Mouse (Mus musculus): Measurements from ENCODE around the gene Prmt2. TPM values are rescaled to one million over a fixed set of nuclear protein-coding genes. Genes with fewer than 3 reads are reported as not detected.

The Prmt2 gene
- polyA plus RNA-seq, 1 experiment from 2014 or later = 279 TPM

DNA sequence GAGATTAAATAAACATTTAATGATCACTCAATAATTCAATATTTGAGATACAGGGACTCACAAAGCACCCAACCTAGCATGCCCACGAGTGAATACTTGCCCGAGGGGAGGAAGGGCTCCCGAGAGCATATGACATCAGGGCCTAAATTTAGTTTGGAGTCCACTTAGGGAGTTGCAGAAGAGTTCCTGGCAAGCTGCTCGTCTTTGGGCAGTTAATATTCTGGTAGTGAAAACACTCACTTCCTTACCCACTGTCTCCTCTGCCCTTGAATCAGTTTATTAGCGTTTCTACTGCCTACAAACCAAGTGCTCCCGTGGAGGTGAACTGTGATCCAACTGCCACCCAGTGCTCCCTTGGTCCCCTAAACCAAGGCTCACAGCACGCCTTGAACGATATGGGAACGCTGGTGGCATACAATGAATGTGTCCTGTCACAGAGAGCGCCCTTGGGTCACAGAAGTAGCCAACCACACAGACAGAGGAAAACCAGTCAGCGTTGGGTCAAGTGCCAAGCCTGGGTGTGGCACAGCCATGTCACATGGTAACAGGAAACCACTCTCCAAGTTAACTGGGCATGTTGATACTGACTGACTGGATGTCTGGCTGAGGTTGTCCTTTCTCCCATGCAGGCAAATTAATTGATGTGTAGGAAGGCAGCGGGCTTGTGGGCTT is 20.2 kb upstream of the Prmt2 start:
- Histone ChIP-seq H3K36me3 (ENCODE audit: control insufficient read depth, insufficient read depth, low read length) (no peaks in the 10 kb centered on the region), H3K9me3 (replicated peaks; ENCODE audit: control insufficient read depth, low read length) (no peaks in the 10 kb centered on the region), H3K27me3 (replicated peaks; ENCODE audit: control insufficient read depth, insufficient read depth, low read length) (no peaks in the 10 kb centered on the region), H3K4me2 (ENCODE audit: low read length) (no peak overlapping the region), H3K9ac (ENCODE audit: low read length) (no peak overlapping the region), H3K27ac (ENCODE audit: low read depth, low read length) (no peak overlapping the region), H3K4me1 (ENCODE audit: control insufficient read depth, insufficient read depth, low read length) (no peaks in the 10 kb centered on the region), H3K4me3 (ENCODE audit: low read depth, low read length) (no peak overlapping the region)
- ATAC-seq = no peak
- WGBS = 86% methylated on average over 12 of the region's 12 CpGs
- no peak for DNase-seq (ENCODE audit: low spot score)

DNA sequence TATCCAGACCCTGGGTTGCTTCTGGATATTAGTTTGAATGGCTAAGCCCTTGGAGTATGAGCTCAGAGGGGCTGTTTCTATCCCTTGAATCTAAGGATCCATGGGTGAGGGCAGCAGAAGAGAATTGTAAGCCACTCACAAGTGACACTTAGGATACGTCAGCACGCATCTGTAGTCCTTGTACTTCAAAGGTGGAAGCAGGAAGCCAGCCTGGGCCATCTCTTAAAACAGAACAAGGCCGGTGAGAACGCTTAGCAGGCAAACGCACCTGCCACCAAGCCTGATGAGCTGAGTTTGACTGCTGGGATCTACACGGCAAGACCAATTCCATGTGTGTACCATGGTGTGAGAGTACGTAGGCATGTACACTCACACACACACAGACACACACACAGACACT is 19.6 kb upstream of the Prmt2 start:
- WGBS = 94% methylated on average over 7 of the region's 7 CpGs
- Histone ChIP-seq H3K4me2 (ENCODE audit: low read length) (no peak overlapping the region), H3K4me1 (ENCODE audit: control insufficient read depth, insufficient read depth, low read length) (no peaks in the 10 kb centered on the region), H3K4me3 (ENCODE audit: low read depth, low read length) (no peak overlapping the region), H3K36me3 (ENCODE audit: control insufficient read depth, insufficient read depth, low read length) (no peaks in the 10 kb centered on the region), H3K27ac (ENCODE audit: low read depth, low read length) (no peak overlapping the region), H3K9me3 (replicated peaks; ENCODE audit: control insufficient read depth, low read length) (no peaks in the 10 kb centered on the region), H3K27me3 (replicated peaks; ENCODE audit: control insufficient read depth, insufficient read depth, low read length) (no peaks in the 10 kb centered on the region), H3K9ac (ENCODE audit: low read length) (no peak overlapping the region)
- DNase-seq (ENCODE audit: low spot score) (no peak), ATAC-seq (no peak)

DNA sequence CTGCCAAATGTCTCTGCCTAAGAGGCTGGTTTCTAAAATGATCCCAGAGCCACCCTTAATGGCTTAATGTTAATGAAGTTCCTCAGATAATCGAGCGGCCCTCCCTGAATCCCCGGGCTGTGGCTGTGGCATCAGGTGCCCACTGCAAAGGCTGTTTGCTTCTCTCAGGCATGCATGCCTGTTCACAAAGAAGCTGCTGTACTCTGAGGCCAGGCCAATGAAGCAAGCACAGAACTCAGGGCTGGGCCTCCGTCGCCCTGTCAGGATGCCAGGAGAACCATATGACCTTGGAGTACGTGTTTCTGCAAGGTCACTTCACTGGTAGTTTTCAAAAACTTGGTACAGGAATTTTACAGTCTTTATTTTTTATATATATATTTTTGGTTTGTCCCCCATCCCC is 18.0 kb upstream of the Prmt2 start:
- WGBS = 61% methylated on average over 6 of the region's 6 CpGs

DNA sequence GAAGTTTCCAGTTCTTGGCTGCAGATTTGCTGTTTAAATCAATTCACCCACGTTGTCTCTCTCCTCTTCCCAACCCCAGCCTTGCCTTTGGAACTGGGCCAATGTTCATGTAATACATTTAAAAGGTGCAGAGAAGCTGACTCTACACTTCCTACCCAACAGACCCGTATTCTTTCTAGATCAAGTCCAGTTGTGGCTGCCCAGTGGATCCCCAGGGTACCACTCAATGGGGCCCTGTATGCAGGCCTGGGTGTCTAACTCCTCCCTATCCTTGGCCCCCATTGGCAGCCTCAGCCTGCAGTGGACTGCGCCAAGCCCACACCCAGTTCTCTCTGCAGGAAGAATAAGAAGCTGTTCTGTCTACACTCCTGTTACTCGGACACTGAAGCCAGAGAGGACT is 15.9 kb upstream of the Prmt2 start, which contains the start of gene S100b:
TSS of gene S100b (plus strand) at position 318 of the 400 bp plus-strand sequence.
- no peak within 1 kb of the TSS for H3K4me2 ChIP-seq (ENCODE audit: low read length)
- no peak within 1 kb of the TSS for H3K4me3 ChIP-seq (ENCODE audit: low read depth, low read length)
- no peaks in the 10 kb centered on the region for H3K9me3 ChIP-seq (replicated peaks; ENCODE audit: control insufficient read depth, low read length)
- ATAC-seq = no peak
- H3K27me3 ChIP-seq (replicated peaks; ENCODE audit: control insufficient read depth, insufficient read depth, low read length) = no peaks in the 10 kb centered on the region
- no peak within 1 kb of the TSS for H3K27ac ChIP-seq (ENCODE audit: low read depth, low read length)
- WGBS = 52% methylated on average over 4 of the region's 4 CpGs
- H3K4me1 ChIP-seq (ENCODE audit: control insufficient read depth, insufficient read depth, low read length) = no peaks in the 10 kb centered on the region
- DNase-seq (ENCODE audit: low spot score) = peak; percentile 27
- no peaks in the 10 kb centered on the region for H3K36me3 ChIP-seq (ENCODE audit: control insufficient read depth, insufficient read depth, low read length)
- no peak within 1 kb of the TSS for H3K9ac ChIP-seq (ENCODE audit: low read length)

More for the DNA sequence above, 18.0 kb upstream of the Prmt2 start:
- ATAC-seq (no peak), DNase-seq (ENCODE audit: low spot score) (no peak)
- H3K9me3 ChIP-seq (replicated peaks; ENCODE audit: control insufficient read depth, low read length) = no peaks in the 10 kb centered on the region
- no peaks in the 10 kb centered on the region for H3K27me3 ChIP-seq (replicated peaks; ENCODE audit: control insufficient read depth, insufficient read depth, low read length)
- H3K27ac ChIP-seq (ENCODE audit: low read depth, low read length) = no peak overlapping the region
- no peak overlapping the region for H3K4me3 ChIP-seq (ENCODE audit: low read depth, low read length)
- H3K9ac ChIP-seq (ENCODE audit: low read length) = no peak overlapping the region
- H3K4me2 ChIP-seq (ENCODE audit: low read length) = no peak overlapping the region
- H3K4me1 ChIP-seq (ENCODE audit: control insufficient read depth, insufficient read depth, low read length) = no peaks in the 10 kb centered on the region
- H3K36me3 ChIP-seq (ENCODE audit: control insufficient read depth, insufficient read depth, low read length) = no peaks in the 10 kb centered on the region

DNA sequence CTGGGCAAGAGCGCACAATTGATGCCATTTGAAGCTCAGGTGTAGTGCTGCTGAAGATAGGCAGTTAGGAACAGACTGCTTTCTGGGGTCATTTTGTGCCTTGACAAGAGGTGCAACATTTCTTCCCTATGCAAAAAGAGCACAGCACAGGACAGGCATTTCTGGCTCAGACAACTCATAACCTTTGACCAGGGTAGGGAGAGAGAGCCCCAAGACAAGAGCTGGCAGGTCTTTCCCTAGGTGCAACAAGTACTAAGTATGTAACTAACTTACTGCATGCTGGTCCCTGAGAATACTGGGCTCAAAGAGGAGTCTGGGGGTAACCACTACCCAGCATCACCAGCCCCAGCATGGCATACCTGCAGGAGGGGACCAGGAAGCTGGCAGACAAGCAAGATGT is 15.4 kb upstream of the Prmt2 start:
- Histone ChIP-seq H3K36me3 (ENCODE audit: control insufficient read depth, insufficient read depth, low read length) (no peaks in the 10 kb centered on the region), H3K4me2 (ENCODE audit: low read length) (no peak overlapping the region), H3K9ac (ENCODE audit: low read length) (no peak overlapping the region), H3K27me3 (replicated peaks; ENCODE audit: control insufficient read depth, insufficient read depth, low read length) (no peaks in the 10 kb centered on the region), H3K4me1 (ENCODE audit: control insufficient read depth, insufficient read depth, low read length) (no peaks in the 10 kb centered on the region), H3K4me3 (ENCODE audit: low read depth, low read length) (no peak overlapping the region), H3K9me3 (replicated peaks; ENCODE audit: control insufficient read depth, low read length) (no peaks in the 10 kb centered on the region), H3K27ac (ENCODE audit: low read depth, low read length) (no peak overlapping the region)
- WGBS = 93% methylated on average over 1 of the region's 1 CpGs
- DNase-seq (ENCODE audit: low spot score) (no peak), ATAC-seq (no peak)

DNA sequence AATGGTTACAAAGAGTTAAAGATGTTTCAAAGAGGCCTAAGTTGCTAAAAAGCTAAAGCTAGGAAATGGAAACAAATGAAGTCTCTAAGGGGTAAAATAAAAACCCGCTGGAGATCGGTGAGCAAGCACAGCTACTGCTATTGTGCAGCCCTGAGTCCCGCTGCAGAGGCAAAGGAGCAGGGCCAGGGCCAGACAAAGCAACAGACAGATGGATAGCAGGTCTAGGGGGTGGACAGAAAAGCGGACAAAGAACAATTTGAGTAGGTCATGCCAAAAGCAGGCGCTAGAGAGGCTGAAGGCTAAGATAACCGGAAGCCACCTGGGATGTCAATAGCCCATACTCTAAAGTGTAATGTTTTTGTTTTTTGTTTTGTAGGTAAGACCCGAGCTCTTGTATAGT is 13.2 kb upstream of the Prmt2 start:
- ATAC-seq = no peak

DNA sequence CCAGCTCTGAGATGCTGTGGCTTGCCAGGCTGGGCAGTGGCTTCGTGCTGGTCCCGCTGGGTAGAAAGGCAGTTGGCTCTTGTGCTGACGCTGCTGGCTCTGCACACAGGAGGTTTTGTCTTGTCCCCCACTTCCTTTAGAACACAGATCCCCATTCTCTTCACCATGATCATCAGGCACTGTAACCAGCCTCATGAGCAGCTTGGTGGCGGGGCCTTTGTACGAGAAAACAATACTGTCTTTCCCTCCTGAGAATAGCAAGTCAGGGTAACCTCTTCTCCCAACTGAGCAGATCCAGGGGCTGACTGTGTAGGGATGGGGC is 10.9 kb upstream of the Prmt2 start:
- H3K4me2 ChIP-seq (ENCODE audit: low read length) = no peak overlapping the region
- DNase-seq (ENCODE audit: low spot score) = no peak
- H3K9ac ChIP-seq (ENCODE audit: low read length) = no peak overlapping the region
- no peaks in the 10 kb centered on the region for H3K27me3 ChIP-seq (replicated peaks; ENCODE audit: control insufficient read depth, insufficient read depth, low read length)
- no peak overlapping the region for H3K27ac ChIP-seq (ENCODE audit: low read depth, low read length)
- WGBS = 69% methylated on average over 5 of the region's 5 CpGs
- no peaks in the 10 kb centered on the region for H3K9me3 ChIP-seq (replicated peaks; ENCODE audit: control insufficient read depth, low read length)
- no peak overlapping the region for H3K4me3 ChIP-seq (ENCODE audit: low read depth, low read length)
- no peaks in the 10 kb centered on the region for H3K4me1 ChIP-seq (ENCODE audit: control insufficient read depth, insufficient read depth, low read length)
- H3K36me3 ChIP-seq (ENCODE audit: control insufficient read depth, insufficient read depth, low read length) = no peaks in the 10 kb centered on the region
- ATAC-seq = no peak

More for the DNA sequence above, 13.2 kb upstream of the Prmt2 start:
- Histone ChIP-seq H3K4me2 (ENCODE audit: low read length) (no peak overlapping the region), H3K4me1 (ENCODE audit: control insufficient read depth, insufficient read depth, low read length) (no peaks in the 10 kb centered on the region), H3K27ac (ENCODE audit: low read depth, low read length) (no peak overlapping the region), H3K9me3 (replicated peaks; ENCODE audit: control insufficient read depth, low read length) (no peaks in the 10 kb centered on the region), H3K36me3 (ENCODE audit: control insufficient read depth, insufficient read depth, low read length) (no peaks in the 10 kb centered on the region), H3K27me3 (replicated peaks; ENCODE audit: control insufficient read depth, insufficient read depth, low read length) (no peaks in the 10 kb centered on the region), H3K9ac (ENCODE audit: low read length) (no peak overlapping the region), H3K4me3 (ENCODE audit: low read depth, low read length) (no peak overlapping the region)
- DNase-seq (ENCODE audit: low spot score) = no peak
- 69% methylated on average over 7 of the region's 7 CpGs for WGBS

DNA sequence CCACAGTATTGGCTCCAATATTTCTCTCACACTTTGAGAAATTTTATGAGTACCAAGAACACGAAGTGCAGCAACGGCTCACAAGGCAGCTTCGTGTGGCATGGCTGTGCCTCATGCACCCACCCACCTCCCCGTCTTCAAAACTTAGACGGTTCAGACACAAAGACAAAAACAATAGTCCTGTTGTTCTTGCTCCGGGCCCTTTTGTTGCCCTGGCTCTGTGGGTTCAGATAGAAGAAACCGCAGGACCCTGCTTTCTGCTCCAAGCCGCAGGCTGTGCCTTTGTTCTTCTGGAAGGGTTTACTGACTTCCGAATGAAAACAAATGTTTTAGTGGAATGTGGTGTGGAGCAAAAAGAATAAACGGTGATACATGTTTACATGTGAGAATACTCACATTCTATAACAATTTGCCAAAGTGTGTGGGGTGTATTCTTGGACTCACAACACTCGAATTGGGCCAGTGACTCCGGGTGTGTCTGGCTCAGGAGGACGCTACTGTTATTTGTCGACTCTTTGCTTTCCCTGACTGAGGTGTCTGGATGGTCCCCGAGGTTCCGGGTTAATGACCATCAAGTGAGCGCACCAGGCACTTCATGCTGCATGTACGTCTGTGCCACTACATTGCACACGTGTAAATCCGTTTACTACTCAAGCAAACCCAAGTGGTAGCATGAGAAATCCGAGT is 10.4 kb upstream of the Prmt2 start:
- Histone ChIP-seq H3K4me2 (ENCODE audit: low read length) (no peak overlapping the region), H3K27me3 (replicated peaks; ENCODE audit: control insufficient read depth, insufficient read depth, low read length) (no peaks in the 10 kb centered on the region), H3K4me3 (ENCODE audit: low read depth, low read length) (no peak overlapping the region), H3K9me3 (replicated peaks; ENCODE audit: control insufficient read depth, low read length) (no peaks in the 10 kb centered on the region), H3K9ac (ENCODE audit: low read length) (no peak overlapping the region), H3K4me1 (ENCODE audit: control insufficient read depth, insufficient read depth, low read length) (no peaks in the 10 kb centered on the region), H3K36me3 (ENCODE audit: control insufficient read depth, insufficient read depth, low read length) (no peaks in the 10 kb centered on the region), H3K27ac (ENCODE audit: low read depth, low read length) (no peak overlapping the region)
- 27% methylated on average over 21 of the region's 21 CpGs for WGBS
- no peak for ATAC-seq
- no peak for DNase-seq (ENCODE audit: low spot score)

DNA sequence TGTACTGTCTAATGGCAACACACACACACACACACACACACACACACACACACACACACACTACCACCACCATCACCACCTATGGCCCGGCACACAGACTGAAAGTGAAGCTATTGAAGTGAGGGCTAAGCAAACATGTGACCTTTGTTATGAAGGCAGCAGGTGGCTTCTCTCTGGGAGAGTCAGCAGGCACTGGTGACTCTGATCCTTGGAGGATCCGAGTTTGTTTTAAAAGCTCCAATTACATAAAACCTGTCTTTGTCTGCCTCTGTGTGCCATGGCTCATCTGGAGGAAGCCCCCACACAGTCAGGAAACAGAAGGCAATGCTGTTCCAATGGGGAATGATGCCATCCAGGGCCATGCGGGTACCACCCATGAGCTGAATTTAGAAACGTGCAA is 8.9 kb upstream of the Prmt2 start:
- Histone ChIP-seq H3K9ac (ENCODE audit: low read length) (no peak overlapping the region), H3K27me3 (replicated peaks; ENCODE audit: control insufficient read depth, insufficient read depth, low read length) (no peaks in the 10 kb centered on the region), H3K9me3 (replicated peaks; ENCODE audit: control insufficient read depth, low read length) (no peaks in the 10 kb centered on the region), H3K4me2 (ENCODE audit: low read length) (no peak overlapping the region), H3K4me1 (ENCODE audit: control insufficient read depth, insufficient read depth, low read length) (no peaks in the 10 kb centered on the region), H3K36me3 (ENCODE audit: control insufficient read depth, insufficient read depth, low read length) (no peaks in the 10 kb centered on the region), H3K27ac (ENCODE audit: low read depth, low read length) (no peak overlapping the region), H3K4me3 (ENCODE audit: low read depth, low read length) (no peak overlapping the region)
- 66% methylated on average over 4 of the region's 4 CpGs for WGBS
- DNase-seq (ENCODE audit: low spot score) = no peak
- ATAC-seq = no peak

Data from forebrain, embryonic 14.5 days (tissue).